Mouse (Mus musculus): Measurements from ENCODE around the gene B4galnt1.
"Not testable (repeated sequence)": the region's sequence is repeated elsewhere in the genome, so short reads cannot be mapped to it uniquely, and the experiment has no call there.

B4galnt1 gene

GRCm38 (mm10) chr10:127189651-127190381, 24.8 kb downstream of the B4galnt1 start, which contains the start of gene Arhgef25:
Gene Arhgef25, minus strand, starts transcription at chr10:127190083.
- no peak for DNase-seq

GRCm38 (mm10) chr10:127190398-127191190, 25.6 kb downstream of the B4galnt1 start:
- no peak for DNase-seq

DNA sequence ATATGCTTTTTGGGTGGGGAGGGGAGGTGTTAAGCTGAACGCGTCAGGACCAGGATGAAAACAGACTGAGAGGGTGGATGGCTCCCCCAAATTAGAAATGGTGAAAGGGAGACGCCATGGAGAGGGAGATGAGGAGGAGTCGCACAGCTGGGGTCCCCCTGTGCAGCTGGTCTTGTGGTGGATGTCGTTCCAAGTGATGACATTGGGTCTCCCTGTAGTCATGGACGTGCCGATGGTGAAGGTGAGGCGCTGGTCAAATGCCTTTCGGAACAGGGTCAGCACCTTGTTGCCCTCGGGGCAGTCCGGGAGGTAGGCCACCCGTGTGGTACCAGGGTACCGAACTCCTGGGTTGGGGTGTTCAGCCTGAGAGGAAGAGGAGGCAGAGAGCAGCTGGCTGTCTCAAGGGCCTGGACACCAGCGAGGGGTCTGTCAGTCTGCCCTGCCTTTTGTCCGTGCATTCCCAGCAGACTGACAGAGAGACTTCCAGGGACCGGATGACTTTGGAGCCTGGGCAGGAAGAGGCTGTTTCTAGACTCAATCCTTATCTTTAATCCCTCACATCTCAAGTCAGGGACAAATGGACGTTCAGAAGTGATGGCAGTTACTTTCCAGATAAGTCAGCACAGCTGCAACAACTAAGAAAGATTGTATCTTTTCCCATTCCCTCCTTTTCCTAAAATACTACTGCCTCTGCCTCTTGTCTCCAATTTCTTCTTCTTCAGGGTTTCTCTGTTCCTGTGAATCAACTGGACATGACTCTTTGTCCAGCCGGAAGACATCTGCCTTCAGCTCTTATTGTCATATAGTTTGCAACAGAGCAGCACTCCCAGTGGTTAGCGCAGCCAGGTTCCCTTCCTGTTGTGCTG, 26.4 kb downstream of the B4galnt1 start:
- DNase-seq = no peak

DNA sequence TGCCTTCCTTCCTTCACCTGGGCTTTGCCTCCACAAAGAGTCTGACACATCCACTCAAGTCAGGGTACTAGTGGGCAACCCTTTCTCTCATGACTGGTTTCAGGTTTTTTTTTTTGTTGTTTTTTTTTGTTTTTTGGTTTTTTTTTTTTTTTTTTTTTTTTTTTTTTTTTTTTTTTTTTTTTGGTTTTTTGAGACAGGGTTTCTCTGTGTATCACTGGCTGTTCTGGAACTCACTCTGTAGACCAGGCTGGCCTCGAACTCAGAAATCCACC, 27.0 kb downstream of the B4galnt1 start:
- not testable (repeated sequence) for DNase-seq

- DNase-seq = no peak
Observed at GRCm38 (mm10) chr10:127193011-127193410, 28.0 kb downstream of the B4galnt1 start.

DNA sequence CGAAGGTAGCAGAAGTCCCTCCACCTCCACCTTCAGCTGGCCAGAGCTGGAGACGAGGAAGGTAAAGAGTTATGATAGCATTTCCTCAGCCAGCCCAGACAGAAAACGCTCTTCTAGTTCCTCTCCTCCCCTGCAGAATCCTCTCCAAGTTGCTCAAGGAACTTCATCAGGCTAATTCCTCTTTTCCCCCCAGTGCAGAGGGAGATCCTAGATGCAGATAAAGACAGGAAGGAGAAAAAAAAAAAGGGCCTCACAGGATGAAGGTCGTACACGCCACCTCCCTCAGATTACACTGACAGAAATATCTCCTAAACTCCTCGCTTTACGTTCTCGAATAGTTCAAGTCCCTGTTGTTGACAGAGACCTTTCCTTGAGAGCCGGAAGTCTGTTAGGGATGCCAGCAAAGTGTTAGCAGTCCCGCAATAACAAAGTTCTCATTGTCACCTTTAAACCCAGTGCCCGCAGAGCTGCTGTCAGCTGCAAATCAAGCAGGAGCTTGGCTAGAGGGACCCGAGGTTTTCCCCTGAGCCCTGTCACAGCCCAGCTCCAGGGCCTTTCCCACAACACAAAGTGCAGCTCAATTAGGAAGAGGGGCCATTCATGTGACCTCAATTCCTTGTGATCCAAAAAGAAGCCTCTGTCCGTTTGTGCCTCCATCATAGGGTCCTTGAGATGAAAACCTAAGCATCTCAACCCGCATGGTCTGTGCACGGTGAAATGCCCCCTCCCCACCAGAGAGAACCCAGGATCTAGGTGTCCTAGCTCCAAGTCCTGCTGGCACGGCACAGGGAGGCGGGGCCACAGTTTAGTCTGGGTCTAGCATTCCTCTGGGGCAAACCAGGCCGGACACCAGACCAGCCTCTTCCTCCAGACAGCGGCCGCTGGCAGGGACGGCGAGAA, 29.7 kb downstream of the B4galnt1 start:
- DNase-seq = peak; percentile 77 to 84

DNA sequence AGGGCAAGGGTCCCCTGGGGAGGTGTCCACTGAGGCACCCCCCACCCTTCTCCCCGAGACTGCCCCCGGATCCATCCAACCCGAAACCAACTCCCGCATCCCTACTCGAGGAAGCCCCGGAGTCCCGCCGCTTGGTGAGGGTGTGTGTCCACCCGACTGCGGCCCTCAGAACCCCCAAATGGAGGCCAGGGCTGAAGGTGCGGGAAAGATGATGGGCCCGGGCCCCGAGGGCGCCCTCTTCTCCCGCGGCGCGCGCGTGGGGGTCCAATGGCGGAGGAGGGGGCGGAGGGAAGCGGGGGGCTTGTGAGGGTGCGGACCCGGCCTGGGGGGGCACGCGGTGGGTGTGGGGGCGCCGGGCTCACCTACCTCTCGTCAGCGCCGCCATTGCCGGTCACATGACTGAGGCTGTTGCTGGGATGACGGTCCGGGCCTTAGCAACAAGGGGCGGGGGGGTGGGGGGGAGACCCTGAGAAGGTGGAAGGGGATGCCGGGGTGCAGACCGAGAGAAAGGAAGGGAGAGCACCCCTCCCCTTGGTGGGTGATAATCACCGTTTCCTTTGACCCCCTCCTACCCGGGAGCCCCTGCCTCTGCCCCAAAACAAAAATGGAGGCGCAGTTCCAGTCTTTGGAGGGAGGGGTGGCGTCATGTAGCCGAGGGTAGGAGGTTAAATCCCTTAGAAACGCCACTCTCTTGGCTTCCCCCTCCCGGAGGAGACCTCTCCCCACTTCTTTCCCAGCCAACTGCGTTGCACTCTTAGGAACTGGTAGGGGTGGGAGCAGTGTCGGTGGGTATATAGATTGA, 30.5 kb downstream of the B4galnt1 start, which contains the start of gene Dtx3:
Dtx3 (minus strand) TSS at position 401 of the 802 bp plus-strand sequence.
- peak in 1 of 2 experiments; percentile 45 for DNase-seq

- DNase-seq = peak; percentile 70 to 78
Observed at GRCm38 (mm10) chr10:127196392-127196791, 31.4 kb downstream of the B4galnt1 start.

- no peak for DNase-seq
Observed at GRCm38 (mm10) chr10:127197104-127197503, 32.1 kb downstream of the B4galnt1 start.

- no peak for DNase-seq
Observed at GRCm38 (mm10) chr10:127197505-127198110, 32.6 kb downstream of the B4galnt1 start.

DNA sequence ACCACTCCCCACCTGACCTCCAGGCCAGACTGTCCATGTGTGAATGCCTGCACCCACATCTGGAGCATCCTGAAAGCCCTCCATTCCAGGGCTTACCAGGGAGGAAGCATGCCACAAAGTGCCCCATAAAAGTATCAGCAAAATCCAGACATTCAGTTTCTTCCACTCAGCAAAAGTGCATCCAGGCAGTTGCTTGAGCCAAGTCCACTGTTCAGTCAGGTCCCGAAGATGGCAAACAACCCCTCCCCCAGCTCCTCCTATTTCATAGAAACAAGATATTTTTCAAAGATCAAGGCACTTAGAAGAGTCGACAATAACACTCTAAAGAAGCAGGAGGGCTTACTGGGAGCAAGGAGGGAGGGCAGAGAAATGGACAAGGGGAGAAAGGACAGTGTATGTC, 33.5 kb downstream of the B4galnt1 start:
- DNase-seq = no peak

DNA sequence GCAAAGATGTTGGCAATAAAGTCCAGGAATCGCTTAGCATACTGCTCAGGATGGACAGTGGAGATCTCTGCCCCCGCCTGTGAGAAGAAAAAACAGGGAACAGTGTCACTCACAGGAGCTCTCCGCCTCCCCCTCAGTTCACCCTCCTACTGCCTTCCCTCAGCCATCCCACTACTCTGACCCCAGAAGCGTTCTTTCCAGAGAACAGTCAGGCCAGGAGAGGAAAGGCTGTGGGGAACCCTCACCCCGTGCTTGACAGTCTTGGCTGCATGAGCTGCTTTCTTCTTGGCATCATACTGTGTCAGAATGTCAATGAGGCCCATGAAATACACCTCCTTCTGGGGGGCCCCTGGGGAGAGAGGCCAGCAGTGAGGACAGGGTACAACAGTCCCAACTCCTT, 34.0 kb downstream of the B4galnt1 start:
- DNase-seq = no peak

GRCm38 (mm10) chr10:127199474-127199873, 34.4 kb downstream of the B4galnt1 start:
- no peak for DNase-seq

DNA sequence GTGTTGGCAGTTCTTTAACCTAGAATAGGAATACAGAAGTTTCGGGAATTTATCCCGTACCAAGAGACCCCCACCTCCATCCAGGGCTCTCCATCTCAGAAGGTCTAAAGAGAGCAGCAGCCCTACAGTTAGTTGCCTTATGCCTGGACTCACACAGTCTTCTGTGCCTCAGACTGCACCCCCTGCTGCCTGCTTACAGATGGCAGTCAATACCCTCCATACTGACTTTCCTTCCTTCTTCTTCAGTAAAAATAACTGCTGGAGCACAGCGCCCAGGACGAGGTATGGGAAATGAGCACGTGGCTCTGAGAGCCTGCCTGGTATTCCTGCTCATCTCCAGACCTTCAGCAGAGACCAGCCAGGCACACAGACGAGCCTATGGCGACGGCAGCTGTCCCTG, 35.3 kb downstream of the B4galnt1 start:
- DNase-seq = no peak

DNA sequence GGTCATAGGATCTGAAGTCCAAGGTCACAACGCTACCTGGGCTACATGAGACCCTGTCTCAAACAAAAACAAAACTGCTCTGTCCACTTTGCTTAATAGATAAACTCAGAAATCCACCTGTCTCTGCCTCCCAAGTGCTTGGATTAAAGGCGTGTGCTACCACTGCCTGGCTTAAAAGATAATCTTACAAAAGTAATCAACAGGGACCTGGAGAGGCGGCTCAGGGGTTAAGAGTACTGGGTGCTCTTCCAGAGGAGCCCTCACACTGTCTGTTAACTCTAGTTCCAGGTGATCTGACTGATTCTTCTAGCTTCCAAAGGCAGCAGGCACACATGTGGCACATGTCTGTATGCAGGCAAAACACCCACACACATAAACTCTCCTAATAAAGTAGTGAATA, 38.1 kb downstream of the B4galnt1 start:
- DNase-seq = no peak

DNA sequence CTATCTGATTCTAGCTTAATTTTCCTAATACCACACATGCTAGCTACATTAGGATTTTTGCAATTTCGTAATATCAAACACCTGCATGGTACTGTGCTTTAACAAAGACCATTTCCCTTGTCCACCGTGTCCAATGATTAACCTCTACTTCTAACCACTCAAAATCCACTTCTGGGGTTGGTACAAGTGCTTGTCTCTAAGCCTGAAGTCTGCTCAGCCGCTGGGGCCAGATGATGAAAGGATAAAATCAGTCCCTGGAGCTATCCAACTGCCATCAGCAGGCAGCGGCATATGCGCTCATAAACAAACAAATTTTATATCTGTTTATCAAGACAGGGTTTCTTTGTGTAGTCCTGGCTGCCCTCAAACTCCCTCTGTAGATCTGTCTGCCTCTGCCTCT, 39.6 kb downstream of the B4galnt1 start:
- no peak for DNase-seq

DNA sequence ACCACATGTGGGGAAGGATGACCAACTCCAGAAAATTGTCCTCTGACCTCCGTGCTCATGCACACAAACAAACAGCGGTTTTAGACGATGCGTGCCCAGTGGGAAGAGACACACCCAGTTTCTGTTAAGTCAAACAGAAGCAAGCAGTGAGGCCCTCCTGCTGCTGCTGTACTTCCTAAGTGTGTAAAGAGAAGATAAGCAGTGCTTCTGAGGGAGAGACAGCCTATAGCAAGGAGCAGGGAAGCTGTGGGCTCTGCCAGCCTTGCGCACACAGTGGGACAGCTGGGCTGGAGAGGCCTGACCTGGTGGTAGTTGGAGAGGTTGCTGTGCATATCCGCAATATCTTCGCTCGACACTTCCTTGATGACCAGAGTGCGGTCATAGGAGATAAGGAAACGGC, 40.3 kb downstream of the B4galnt1 start:
- no peak for DNase-seq

DNA sequence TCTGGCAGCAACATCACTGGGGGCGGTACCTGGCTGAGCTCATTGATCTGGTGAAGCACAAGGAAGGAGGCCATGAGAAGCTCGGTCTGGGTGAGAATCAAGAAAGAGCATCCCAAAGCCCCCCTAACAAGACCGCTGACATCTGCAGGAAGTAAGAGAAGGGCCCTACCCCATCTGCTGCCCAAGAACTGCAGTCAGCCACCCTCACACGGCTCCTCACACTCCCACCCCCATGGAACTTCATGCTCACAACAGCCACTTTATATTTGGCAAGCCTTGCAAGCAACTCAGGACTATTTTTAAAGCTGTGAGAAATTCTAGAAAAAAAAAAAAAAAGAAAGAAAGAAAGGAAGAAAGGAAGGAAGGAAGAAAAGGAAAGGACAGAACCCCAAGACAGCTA, 43.9 kb downstream of the B4galnt1 start:
- DNase-seq = no peak

DNA sequence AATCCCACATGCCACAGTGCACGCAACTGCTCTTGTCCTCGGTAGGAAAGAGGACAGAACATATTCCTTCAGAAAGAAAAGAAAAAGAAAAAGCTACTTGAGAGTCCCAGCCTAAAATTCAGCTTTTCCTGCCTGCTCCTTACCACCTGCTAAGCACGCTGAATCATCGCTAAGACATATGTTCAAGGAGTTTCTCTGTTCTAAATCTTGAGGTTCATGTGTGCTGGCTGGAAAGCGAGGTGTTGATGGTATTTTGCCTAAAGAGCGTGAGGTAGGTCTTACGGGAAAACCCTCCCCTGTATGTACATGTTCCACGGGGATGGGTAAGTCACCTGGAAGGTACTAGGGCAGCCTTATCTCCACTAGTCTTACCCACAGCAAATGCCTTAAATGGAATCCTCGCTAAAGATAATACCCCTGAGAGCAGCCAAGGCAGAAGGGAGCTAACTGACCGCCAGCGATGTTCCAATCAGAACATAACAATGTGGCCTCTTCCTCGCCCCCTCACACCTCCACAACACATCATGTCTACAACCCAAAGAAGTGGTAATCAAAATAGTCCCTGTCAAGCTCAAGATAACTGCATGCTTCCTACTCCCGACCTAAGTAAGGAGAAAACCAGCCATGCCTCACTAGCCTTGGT, 45.0 kb downstream of the B4galnt1 start:
- DNase-seq = no peak

DNA sequence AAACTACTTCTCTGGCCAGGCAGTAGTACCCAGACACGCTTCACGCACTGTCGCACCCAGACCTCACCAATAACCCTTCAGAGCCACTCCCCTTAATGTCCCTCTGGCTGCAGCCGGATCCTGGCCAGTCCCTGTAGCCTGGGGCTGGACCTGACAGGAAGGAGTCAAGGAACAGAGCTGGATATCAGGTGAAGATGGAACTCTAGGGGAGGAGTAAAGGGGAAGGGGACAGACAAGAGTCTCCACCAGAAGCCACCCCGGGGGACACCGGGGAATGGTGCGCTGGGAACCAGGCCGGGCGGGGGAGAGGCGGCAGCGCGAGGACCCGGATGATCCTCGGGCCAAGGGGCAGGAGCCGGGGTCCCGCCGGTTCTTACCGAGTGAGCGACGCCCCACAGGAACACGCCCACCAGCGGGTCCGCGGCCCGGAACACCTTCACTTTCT, 46.0 kb downstream of the B4galnt1 start:
- DNase-seq = peak; percentile 84 to 87
